Mouse (Mus musculus): ENCODE measurements around the gene Fam228b. TPM values are rescaled to one million over a fixed set of nuclear protein-coding genes. Genes with fewer than 3 reads are reported as not detected.
"Not testable (repeated sequence)": the region's sequence is repeated elsewhere in the genome, so short reads cannot be mapped to it uniquely, and the experiment has no call there.

The Fam228b gene
- 7.3 and 8.5 TPM in 2 replicates for polyA plus RNA-seq (2012; rRNA removed)

GRCm38 (mm10) chr12:4768492-4769332, at the start of gene Fam228b, which contains the start of gene Pfn4:
TSS of gene Fam228b (minus strand) at chr12:4769267.
TSS of gene Pfn4 (plus strand) at chr12:4769022.
- DNase-seq (ENCODE audit: extremely low spot score in 1 of 2, low spot score in 1 of 2) = peak; percentile 90 to 99

GRCm38 (mm10) chr12:4817361-4818101, 48.5 kb upstream of the Fam228b start, which contains the start of gene Sf3b6:
TSS of gene Sf3b6 (plus strand) at chr12:4817544.
- DNase-seq (ENCODE audit: extremely low spot score in 1 of 2, low spot score in 1 of 2) = peak; percentile 93 to 98

DNA sequence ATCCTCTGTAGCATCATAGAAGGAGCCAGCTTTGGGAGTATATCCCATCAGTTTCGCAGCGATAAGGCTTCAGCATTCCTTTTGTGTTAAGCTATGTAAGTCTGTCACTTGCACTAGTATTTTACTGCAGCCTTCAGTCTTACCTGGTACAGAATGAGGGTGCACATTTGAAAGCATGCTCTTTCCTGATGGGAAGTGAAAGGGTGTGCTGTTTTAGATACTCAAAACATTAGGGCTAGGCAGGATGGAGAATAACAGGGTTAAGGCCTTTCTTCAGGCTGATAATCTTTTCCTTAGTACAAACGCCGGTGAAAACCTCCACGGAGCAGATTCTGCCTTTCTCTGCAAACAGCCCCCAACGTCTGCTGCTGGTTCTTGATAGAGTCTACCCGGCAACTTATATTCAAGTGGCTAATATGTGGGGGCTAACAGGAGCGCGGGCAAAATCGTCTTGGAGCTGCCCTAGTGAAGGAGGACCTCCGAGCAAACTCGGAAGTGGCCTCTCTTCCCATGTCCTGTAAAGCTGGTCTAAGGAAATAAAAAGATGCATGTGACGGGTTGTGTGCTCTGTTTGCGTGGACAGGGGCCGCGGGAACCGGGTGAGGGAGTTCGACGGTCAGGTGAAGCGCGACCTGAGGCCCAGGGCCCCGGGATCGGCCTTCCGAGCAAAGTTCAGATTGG, 47.8 kb upstream of the Fam228b start:
- no peak for DNase-seq (ENCODE audit: extremely low spot score in 1 of 2, low spot score in 1 of 2)

DNA sequence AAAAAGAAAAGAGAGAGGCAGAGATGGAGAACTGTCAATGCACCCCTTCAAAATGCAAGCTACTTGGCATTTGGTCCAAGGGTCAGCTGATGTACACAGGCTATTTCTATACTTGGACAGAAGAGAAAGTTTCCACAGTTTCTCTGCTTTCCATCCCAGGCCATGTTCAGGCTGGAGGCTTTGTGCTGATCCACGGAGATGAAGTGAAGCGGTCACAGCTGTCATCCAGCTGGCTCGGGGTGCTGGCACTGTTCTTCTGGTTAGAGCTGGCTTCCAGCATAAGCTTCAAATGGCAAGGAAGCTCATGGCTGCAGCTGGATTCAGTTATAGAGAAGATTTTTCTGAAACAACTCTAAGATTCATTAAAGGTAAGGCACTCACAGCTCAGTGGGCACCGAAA, 44.6 kb upstream of the Fam228b start:
- DNase-seq (ENCODE audit: extremely low spot score in 1 of 2, low spot score in 1 of 2) = no peak

- DNase-seq (ENCODE audit: extremely low spot score in 1 of 2, low spot score in 1 of 2) = no peak
These were observed 42.6 kb upstream of the Fam228b start for GRCm38 (mm10) chr12:4811705-4812104.

GRCm38 (mm10) chr12:4811036-4811435, 42.0 kb upstream of the Fam228b start:
- no peak for DNase-seq (ENCODE audit: extremely low spot score in 1 of 2, low spot score in 1 of 2)

GRCm38 (mm10) chr12:4797471-4797870, 28.4 kb upstream of the Fam228b start:
- DNase-seq (ENCODE audit: extremely low spot score in 1 of 2, low spot score in 1 of 2) = not testable (repeated sequence)

GRCm38 (mm10) chr12:4793718-4794117, 24.7 kb upstream of the Fam228b start:
- DNase-seq (ENCODE audit: extremely low spot score in 1 of 2, low spot score in 1 of 2) = peak in 1 of 2 experiments; percentile 40

DNA sequence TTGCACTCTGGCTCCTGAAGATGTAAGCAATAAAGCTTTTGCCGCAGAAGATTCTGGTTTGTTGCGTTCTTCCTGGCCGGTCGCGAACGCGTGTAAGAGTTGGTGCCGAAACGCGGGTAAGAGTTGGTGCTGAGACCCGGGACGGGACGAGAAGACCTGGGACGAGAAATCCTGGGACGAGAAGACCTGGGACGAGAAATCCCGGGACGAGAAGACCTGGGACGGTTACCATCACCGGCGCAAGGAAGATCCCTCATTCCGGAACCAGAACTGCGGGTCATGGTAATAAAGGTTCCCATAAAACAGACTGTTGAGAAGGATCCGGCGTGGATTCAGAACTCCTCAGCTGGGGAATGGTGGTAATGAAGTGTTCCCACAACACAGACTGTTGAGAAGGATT, 19.1 kb upstream of the Fam228b start:
- not testable (repeated sequence) for DNase-seq (ENCODE audit: extremely low spot score in 1 of 2, low spot score in 1 of 2)

GRCm38 (mm10) chr12:4784466-4784865, 15.4 kb upstream of the Fam228b start:
- no peak for DNase-seq (ENCODE audit: extremely low spot score in 1 of 2, low spot score in 1 of 2)

GRCm38 (mm10) chr12:4783598-4783997, 14.5 kb upstream of the Fam228b start:
- no peak for DNase-seq (ENCODE audit: extremely low spot score in 1 of 2, low spot score in 1 of 2)

GRCm38 (mm10) chr12:4781725-4782404, 12.8 kb upstream of the Fam228b start:
- DNase-seq (ENCODE audit: extremely low spot score in 1 of 2, low spot score in 1 of 2) = not testable (repeated sequence)

GRCm38 (mm10) chr12:4781270-4781669, 12.2 kb upstream of the Fam228b start:
- DNase-seq (ENCODE audit: extremely low spot score in 1 of 2, low spot score in 1 of 2) = no peak

DNA sequence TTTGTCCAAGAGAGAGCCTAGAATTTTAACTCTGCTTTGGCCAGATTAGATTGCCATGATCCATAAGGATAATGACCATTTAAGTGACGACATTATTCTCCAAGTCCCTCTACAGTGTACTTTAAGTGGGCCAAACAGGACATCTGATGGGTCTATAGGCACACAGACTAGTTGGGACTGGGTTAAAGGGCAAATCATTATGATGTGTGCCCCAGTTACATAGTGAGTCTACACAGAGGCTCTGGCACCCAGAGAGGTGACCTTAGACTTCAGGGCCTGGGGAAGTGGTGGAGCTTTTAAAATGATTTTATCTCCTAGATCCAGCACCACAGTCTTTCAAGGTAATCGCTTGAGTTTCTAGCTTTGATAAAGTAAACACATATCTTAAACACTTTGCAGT, 11.2 kb upstream of the Fam228b start:
- DNase-seq (ENCODE audit: extremely low spot score in 1 of 2, low spot score in 1 of 2) = no peak

- DNase-seq (ENCODE audit: extremely low spot score in 1 of 2, low spot score in 1 of 2) = no peak
These were observed 8.7 kb upstream of the Fam228b start for GRCm38 (mm10) chr12:4777734-4778133.

- DNase-seq (ENCODE audit: extremely low spot score in 1 of 2, low spot score in 1 of 2) = no peak
These were observed 6.5 kb upstream of the Fam228b start for GRCm38 (mm10) chr12:4775588-4775949.

- no peak for DNase-seq (ENCODE audit: extremely low spot score in 1 of 2, low spot score in 1 of 2)
These were observed 6.0 kb upstream of the Fam228b start for GRCm38 (mm10) chr12:4774895-4775587.

DNA sequence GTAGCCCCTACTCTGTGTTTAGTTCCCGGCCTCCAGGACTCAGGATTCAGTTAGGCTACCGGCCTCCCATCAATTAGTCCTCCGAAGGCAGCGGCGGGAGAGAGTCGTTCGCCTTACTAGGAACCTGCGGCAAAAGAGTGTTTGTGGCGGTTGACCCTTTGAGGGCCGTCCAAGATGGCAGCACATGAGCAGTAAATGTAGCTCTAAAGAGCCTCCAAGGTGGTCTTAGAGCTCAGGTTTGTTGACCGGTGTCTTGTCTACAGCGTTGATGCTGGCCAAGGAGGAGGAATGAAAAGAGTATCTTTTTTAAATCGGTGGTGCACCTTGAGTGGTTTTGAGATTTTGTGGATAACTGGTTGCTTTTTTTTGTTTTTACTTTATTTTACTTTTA, 261 bp upstream of the Fam228b start:
- DNase-seq (ENCODE audit: extremely low spot score in 1 of 2, low spot score in 1 of 2) = no peak

- no peak for DNase-seq (ENCODE audit: extremely low spot score in 1 of 2, low spot score in 1 of 2)
These were observed 12.0 kb downstream of the Fam228b start for GRCm38 (mm10) chr12:4757060-4757459.

GRCm38 (mm10) chr12:4754451-4754850, 14.6 kb downstream of the Fam228b start:
- DNase-seq (ENCODE audit: extremely low spot score in 1 of 2, low spot score in 1 of 2) = not testable (repeated sequence)

Data from frontal cortex, adult 2 months (tissue).